ENCODE assay signal across 10 mouse cellular contexts in the genomic region with DNA sequence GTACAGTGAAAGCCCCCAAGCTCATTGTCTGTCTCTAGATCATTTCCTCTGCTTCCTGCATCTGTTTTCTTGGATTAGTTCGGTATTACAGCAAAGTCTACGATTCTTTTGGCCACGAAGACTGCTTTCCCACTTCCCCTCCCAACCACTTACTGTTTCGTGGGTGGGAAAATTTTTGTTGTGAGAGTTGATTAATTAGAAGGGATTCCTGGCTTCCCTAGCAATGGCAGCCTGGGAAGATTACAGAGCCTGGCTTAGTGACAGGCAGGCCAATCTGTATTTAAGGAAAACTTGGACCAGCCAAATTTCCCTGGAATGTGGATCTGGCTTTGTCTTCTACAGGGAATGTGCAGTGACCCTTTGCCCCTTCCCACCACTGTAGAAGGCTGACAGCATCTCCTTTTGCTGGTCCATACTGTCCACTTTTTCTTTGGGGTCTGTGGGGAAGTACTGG. TPM values are rescaled to one million over a fixed set of nuclear protein-coding genes. Genes with fewer than 3 reads are reported as not detected.
DNase-seq lines count a peak whose midpoint lies in the region; ATAC-seq lines count a peak whose summit lies in the region.
"Had no signal": no experiment of that assay in that cellular context is flagged by ENCODE, and none has a peak within 500 bp of the region (broad histone marks: within the 10 kb centered on the region; RNA-seq: fewer than 3 reads in every experiment).

No protein-coding gene starts in this region.

- no peak overlapping the region for H3K4me3 ChIP-seq in heart, embryonic 11.5 days (ENCODE audit: low read depth, low read length)
- H3K4me3 ChIP-seq in midbrain, embryonic 11.5 days (ENCODE audit: low read depth, low read length), result no peak overlapping the region
- H3K4me3 ChIP-seq in midbrain, embryonic 14.5 days (replicated peaks; ENCODE audit: low read depth, low read length), result no peak overlapping the region
- H3K4me3 ChIP-seq in hindbrain, embryonic 15.5 days, result no peak overlapping the region

- H3K9me3 ChIP-seq in heart, embryonic 11.5 days (replicated peaks; ENCODE audit: control insufficient read depth, low read length), result no peaks in the 10 kb centered on the region
- H3K9me3 ChIP-seq in midbrain, embryonic 11.5 days (ENCODE audit: control insufficient read depth, low read length), result no peaks in the 10 kb centered on the region
- H3K9me3 ChIP-seq in midbrain, embryonic 14.5 days (ENCODE audit: control insufficient read depth, low read length), result no peaks in the 10 kb centered on the region
- no peaks in the 10 kb centered on the region for H3K9me3 ChIP-seq in hindbrain, embryonic 15.5 days

- H3K36me3 ChIP-seq in heart, embryonic 11.5 days (ENCODE audit: control insufficient read depth, insufficient read depth, low read length), result no peaks in the 10 kb centered on the region
- H3K36me3 ChIP-seq in midbrain, embryonic 11.5 days (ENCODE audit: control insufficient read depth, insufficient read depth, low read length), result no peaks in the 10 kb centered on the region
- H3K36me3 ChIP-seq in midbrain, embryonic 14.5 days (ENCODE audit: control insufficient read depth, insufficient read depth, low read length), result no peaks in the 10 kb centered on the region
- H3K36me3 ChIP-seq in hindbrain, embryonic 15.5 days, result no peaks in the 10 kb centered on the region

- DNase-seq in heart, adult 11 months, result peak; percentile 94
- no peak for DNase-seq in midbrain, embryonic 11.5 days (ENCODE audit: low spot score, missing footprints)
- no peak for DNase-seq in midbrain, embryonic 14.5 days
- DNase-seq in left cerebral cortex, adult 9 months (ENCODE audit: low spot score in 2 of 2), result no peak
- no peak for DNase-seq in right cerebral cortex, adult 18-20 months
- no peak for DNase-seq in gastrocnemius, adult 18-20 months (ENCODE audit: low spot score)
- DNase-seq: gastrocnemius, postnatal 14 days; thymus, adult 2 months had no signal

- no peak overlapping the region for H3K4me2 ChIP-seq in heart, embryonic 11.5 days
- H3K4me2 ChIP-seq in midbrain, embryonic 11.5 days, result no peak overlapping the region
- H3K4me2 ChIP-seq in midbrain, embryonic 14.5 days (ENCODE audit: low read length), result no peak overlapping the region
- no peak overlapping the region for H3K4me2 ChIP-seq in hindbrain, embryonic 15.5 days

- no peak overlapping the region for H3K27ac ChIP-seq in heart, embryonic 11.5 days (ENCODE audit: low read depth, low read length)
- H3K27ac ChIP-seq in midbrain, embryonic 11.5 days (ENCODE audit: low read depth, low read length), result no peak overlapping the region
- no peak overlapping the region for H3K27ac ChIP-seq in midbrain, embryonic 14.5 days (replicated peaks; ENCODE audit: low read depth, low read length)
- no peak overlapping the region; the same call in 1 of the 2 replicates for H3K27ac ChIP-seq in hindbrain, embryonic 15.5 days (replicated peaks)

- ATAC-seq in heart, embryonic 11.5 days (replicated peaks; ENCODE audit: insufficient number of reproducible peaks, low FRiP score, low TSS enrichment), result no peak
- ATAC-seq in midbrain, embryonic 11.5 days (ENCODE audit: low FRiP score), result peak; percentile 60
- no peak for ATAC-seq in midbrain, embryonic 14.5 days (ENCODE audit: low FRiP score, low TSS enrichment)
- ATAC-seq in hindbrain, embryonic 15.5 days (ENCODE audit: low FRiP score, low read depth), result 0 out of 2 replicates have a peak, but pooled peaks have one; percentile 23

- peaks cover 5% of the 10 kb centered on the region; the same call in 1 of the 2 replicates for H3K4me1 ChIP-seq in heart, embryonic 11.5 days (ENCODE audit: control insufficient read depth, insufficient read depth, low read length)
- peaks cover 14% of the 10 kb centered on the region for H3K4me1 ChIP-seq in midbrain, embryonic 11.5 days (ENCODE audit: control insufficient read depth, insufficient read depth, low read length)
- H3K4me1 ChIP-seq in midbrain, embryonic 14.5 days (ENCODE audit: control insufficient read depth, insufficient read depth, low read length), result no peaks in the 10 kb centered on the region
- H3K4me1 ChIP-seq in hindbrain, embryonic 15.5 days (replicated peaks), result peaks cover 6% of the 10 kb centered on the region

- H3K27me3 ChIP-seq in heart, embryonic 11.5 days (ENCODE audit: control insufficient read depth, insufficient read depth, low read length), result no peaks in the 10 kb centered on the region
- H3K27me3 ChIP-seq in midbrain, embryonic 11.5 days (ENCODE audit: control insufficient read depth, insufficient read depth, low read length), result no peaks in the 10 kb centered on the region
- no peaks in the 10 kb centered on the region for H3K27me3 ChIP-seq in midbrain, embryonic 14.5 days (ENCODE audit: control insufficient read depth, insufficient read depth, low read length)
- no peaks in the 10 kb centered on the region for H3K27me3 ChIP-seq in hindbrain, embryonic 15.5 days

- H3K9ac ChIP-seq in heart, embryonic 11.5 days (ENCODE audit: low read depth, low read length), result no peak overlapping the region
- H3K9ac ChIP-seq in midbrain, embryonic 11.5 days (ENCODE audit: low read length), result peak overlapping the region; percentile 4; the same call in 1 of the 2 replicates
- no peak overlapping the region for H3K9ac ChIP-seq in midbrain, embryonic 14.5 days (replicated peaks; ENCODE audit: low read length)
- H3K9ac ChIP-seq in hindbrain, embryonic 15.5 days, result no peak overlapping the region

- WGBS in heart, embryonic 11.5 days (ENCODE audit: insufficient replicate concordance), result 34% methylated on average over 4 of the region's 4 CpGs
- 10% methylated on average over 4 of the region's 4 CpGs for WGBS in midbrain, embryonic 11.5 days
- 9% methylated on average over 4 of the region's 4 CpGs for WGBS in midbrain, embryonic 14.5 days
- 8% methylated on average over 4 of the region's 4 CpGs for WGBS in hindbrain, embryonic 15.5 days

RNA-seq across cellular contexts. Expression of a gene that starts 20.8 kb away (rescaled TPM):
- polyA plus RNA-seq in heart, embryonic 11.5 days (2014; fragmentation: Nextera tagmentation; extraction: Ambion mirVana), result 44.0 and 45.4 TPM in 2 replicates
- 23.4 and 32.1 TPM in 2 replicates for polyA plus RNA-seq in midbrain, embryonic 11.5 days (2014; fragmentation: Nextera tagmentation; extraction: Ambion mirVana)
- 15.3 and 22.4 TPM in 2 replicates for polyA plus RNA-seq in midbrain, embryonic 14.5 days (2014; fragmentation: Nextera tagmentation; extraction: Ambion mirVana)
- 21.9 and 22.3 TPM in 2 replicates for polyA plus RNA-seq in hindbrain, embryonic 15.5 days (2015; fragmentation: Nextera tagmentation; extraction: Ambion mirVana)
- 10 to 100 TPM; 20.4 to 21.5 TPM for total RNA-seq in gastrocnemius, adult 18-20 months (2021)

RNA-seq across cellular contexts. Expression of a gene that starts 20.8 kb away (rescaled TPM):
- 17.6 and 20.8 TPM in 2 replicates for polyA plus RNA-seq in heart, embryonic 11.5 days (2014; fragmentation: Nextera tagmentation; extraction: Ambion mirVana)
- 14.1 and 18.5 TPM in 2 replicates for polyA plus RNA-seq in midbrain, embryonic 11.5 days (2014; fragmentation: Nextera tagmentation; extraction: Ambion mirVana)
- polyA plus RNA-seq in midbrain, embryonic 14.5 days (2014; fragmentation: Nextera tagmentation; extraction: Ambion mirVana), result 10.5 and 13.8 TPM in 2 replicates
- 12.4 and 13.2 TPM in 2 replicates for polyA plus RNA-seq in hindbrain, embryonic 15.5 days (2015; fragmentation: Nextera tagmentation; extraction: Ambion mirVana)
- total RNA-seq in gastrocnemius, adult 18-20 months (2021), result 10 to 100 TPM; 31.2 to 40.4 TPM

RNA-seq across cellular contexts. Expression of a gene that starts 21.0 kb away (rescaled TPM):
- 4.6 and 5.9 TPM in 2 replicates for polyA plus RNA-seq in heart, embryonic 11.5 days (2014; fragmentation: Nextera tagmentation; extraction: Ambion mirVana)
- 9.6 and 9.9 TPM in 2 replicates for polyA plus RNA-seq in midbrain, embryonic 11.5 days (2014; fragmentation: Nextera tagmentation; extraction: Ambion mirVana)
- polyA plus RNA-seq in midbrain, embryonic 14.5 days (2014; fragmentation: Nextera tagmentation; extraction: Ambion mirVana), result 12.7 and 13.8 TPM in 2 replicates
- 11.3 and 13.1 TPM in 2 replicates for polyA plus RNA-seq in hindbrain, embryonic 15.5 days (2015; fragmentation: Nextera tagmentation; extraction: Ambion mirVana)
- 1 to 10 TPM; 2.7 TPM for total RNA-seq in gastrocnemius, adult 18-20 months (2021)

RNA-seq across cellular contexts. Expression of a gene that starts 26.5 kb away (rescaled TPM):
- 19.3 and 51.3 TPM in 2 replicates for polyA plus RNA-seq in heart, embryonic 11.5 days (2014; fragmentation: Nextera tagmentation; extraction: Ambion mirVana)
- 14.0 and 17.3 TPM in 2 replicates for polyA plus RNA-seq in midbrain, embryonic 11.5 days (2014; fragmentation: Nextera tagmentation; extraction: Ambion mirVana)
- 20.3 and 29.9 TPM in 2 replicates for polyA plus RNA-seq in midbrain, embryonic 14.5 days (2014; fragmentation: Nextera tagmentation; extraction: Ambion mirVana)
- 34.1 and 36.1 TPM in 2 replicates for polyA plus RNA-seq in hindbrain, embryonic 15.5 days (2015; fragmentation: Nextera tagmentation; extraction: Ambion mirVana)
- total RNA-seq in gastrocnemius, adult 18-20 months (2021), result 10 to 100 TPM; 35.3 to 38.5 TPM
- polyA plus RNA-seq: thymus, adult 2 months had no signal

Comparison
In these comparisons a context has a peak if more than half of its experiments do, and no peak if none do; other contexts are left out.
1. ATAC-seq: peak in midbrain, embryonic 11.5 days (single experiment) and hindbrain, embryonic 15.5 days (single experiment); none in heart, embryonic 11.5 days (single experiment) and midbrain, embryonic 14.5 days (single experiment).